Mouse (Mus musculus): Measurements from ENCODE around the gene Tbc1d1. TPM values are rescaled to one million over a fixed set of nuclear protein-coding genes. Genes with fewer than 3 reads are reported as not detected.
A peak's percentile ranks its signal among the peaks of the same experiment; 100 is the strongest.

The Tbc1d1 gene
- 10 to 100 TPM; 29.1 to 29.9 TPM for total RNA-seq (2021)

- DNase-seq, result no peak
Observed at GRCm38 (mm10) chr5:64155861-64156550, at the start of gene Tbc1d1. TSS of gene Tbc1d1 (plus strand) at chr5:64156305.

- DNase-seq, result no peak
Observed at GRCm38 (mm10) chr5:64107596-64108289, 48.4 kb upstream of the Tbc1d1 start.

- DNase-seq, result no peak
Observed at GRCm38 (mm10) chr5:64109217-64109616, 46.9 kb upstream of the Tbc1d1 start.

GRCm38 (mm10) chr5:64112360-64112759 is 43.7 kb upstream of the Tbc1d1 start:
- no peak for DNase-seq

GRCm38 (mm10) chr5:64114210-64114609 is 41.9 kb upstream of the Tbc1d1 start:
- DNase-seq, result no peak

- DNase-seq, result no peak
Observed at GRCm38 (mm10) chr5:64117191-64117590, 38.9 kb upstream of the Tbc1d1 start.

- no peak for DNase-seq
Observed at GRCm38 (mm10) chr5:64125783-64126182, 30.3 kb upstream of the Tbc1d1 start.

- no peak for DNase-seq
Observed at GRCm38 (mm10) chr5:64131550-64131949, 24.6 kb upstream of the Tbc1d1 start.

- DNase-seq, result no peak
Observed at GRCm38 (mm10) chr5:64133901-64134300, 22.2 kb upstream of the Tbc1d1 start.

GRCm38 (mm10) chr5:64136325-64136724 is 19.8 kb upstream of the Tbc1d1 start:
- no peak for DNase-seq

GRCm38 (mm10) chr5:64140202-64140601 is 15.9 kb upstream of the Tbc1d1 start:
- DNase-seq, result no peak

GRCm38 (mm10) chr5:64144315-64144714 is 11.8 kb upstream of the Tbc1d1 start:
- DNase-seq, result no peak

GRCm38 (mm10) chr5:64146384-64147005 is 9.6 kb upstream of the Tbc1d1 start:
- DNase-seq, result no peak

GRCm38 (mm10) chr5:64149184-64150127 is 6.6 kb upstream of the Tbc1d1 start:
- no peak for DNase-seq

- no peak for DNase-seq
Observed at GRCm38 (mm10) chr5:64153319-64153718, 2.8 kb upstream of the Tbc1d1 start.

- DNase-seq, result no peak
Observed at GRCm38 (mm10) chr5:64156579-64156978, 474 bp downstream of the Tbc1d1 start.

GRCm38 (mm10) chr5:64157926-64158325 is 1.8 kb downstream of the Tbc1d1 start:
- DNase-seq, result no peak

GRCm38 (mm10) chr5:64158501-64158900 is 2.4 kb downstream of the Tbc1d1 start:
- DNase-seq, result no peak

GRCm38 (mm10) chr5:64159065-64159780 is 3.1 kb downstream of the Tbc1d1 start:
- DNase-seq, result peak; percentile 55 to 65

GRCm38 (mm10) chr5:64159781-64160704 is 3.9 kb downstream of the Tbc1d1 start:
- peak; percentile 70 for DNase-seq

Data from layer of hippocampus, postnatal 36 days (tissue).